8 mouse cellular contexts compared by ENCODE assay signal in genomic region chr11:120231379-120231778, GRCm38 (mm10). TPM values are rescaled to one million over a fixed set of nuclear protein-coding genes. Genes with fewer than 3 reads are reported as not detected.
DNase-seq lines count a peak whose midpoint lies in the region; ATAC-seq lines count a peak whose summit lies in the region.

No protein-coding gene starts in this region.

- WGBS in hindbrain, embryonic 15.5 days: 0% methylated on average over 27 of the region's 27 CpGs
- WGBS in macrophage (ENCODE audit: missing documents): under 1% methylated on average over 27 of the region's 27 CpGs

- H3K4me3 ChIP-seq in hindbrain, embryonic 15.5 days: peak overlapping the region; percentile 82
- H3K4me3 ChIP-seq in macrophage (ENCODE audit: inconsistent target): peak overlapping the region; percentile 6; the same call in 1 of the 2 replicates

- peaks cover 49% of the 10 kb centered on the region for H3K4me1 ChIP-seq in hindbrain, embryonic 15.5 days (replicated peaks)

- H3K4me2 ChIP-seq in hindbrain, embryonic 15.5 days: peak overlapping the region; percentile 95

- peak overlapping the region; percentile 95 for H3K27ac ChIP-seq in hindbrain, embryonic 15.5 days (replicated peaks)
- no peak overlapping the region for H3K27ac ChIP-seq in macrophage

- no peaks in the 10 kb centered on the region for H3K27me3 ChIP-seq in hindbrain, embryonic 15.5 days

- H3K9me3 ChIP-seq in hindbrain, embryonic 15.5 days: no peaks in the 10 kb centered on the region

- ATAC-seq in hindbrain, embryonic 15.5 days (ENCODE audit: low FRiP score, low read depth): peak; percentile 71

- peak; percentile 49 for DNase-seq in T-cell, adult 2 months (ENCODE audit: low spot score)
- DNase-seq in cerebellum, postnatal 36 days: peak; percentile 100
- DNase-seq in frontal cortex, postnatal 36 days (ENCODE audit: low spot score in 2 of 2): peak; percentile 100
- peak; percentile 99 to 100 for DNase-seq in left cerebral cortex, adult 18-20 months (ENCODE audit: low spot score in 2 of 2)
- peak; percentile 99 for DNase-seq in right cerebral cortex, adult 18-20 months
- peak; percentile 99 for DNase-seq in urinary bladder, postnatal 10 days (ENCODE audit: low spot score)

- H3K79me2 ChIP-seq in macrophage (ENCODE audit: inconsistent target): peaks cover 7% of the 10 kb centered on the region

- peak overlapping the region; percentile 96 for H3K9ac ChIP-seq in hindbrain, embryonic 15.5 days

- no peaks in the 10 kb centered on the region for H3K36me3 ChIP-seq in hindbrain, embryonic 15.5 days
- no peaks in the 10 kb centered on the region for H3K36me3 ChIP-seq in macrophage (ENCODE audit: inconsistent target)

RNA-seq across cellular contexts. Expression of gene Bahcc1, which starts 1.4 kb away (rescaled TPM):
- 11.5 and 12.5 TPM in 2 replicates for polyA plus RNA-seq in hindbrain, embryonic 15.5 days (2015; fragmentation: Nextera tagmentation; extraction: Ambion mirVana)
- total RNA-seq in left cerebral cortex, adult 18-20 months (2021): 10 to 100 TPM; 18.8 to 19.0 TPM
- total RNA-seq in macrophage (2018; cell fraction: chromatin; rRNA removed): 10 to 100 TPM in 7 of 26 experiments, 1 to 10 TPM in 19; 1.6 to 13.2 (median 8.4) TPM
- total RNA-seq in macrophage (2018; cell fraction: cytosol; rRNA removed): 1 to 10 TPM; 1.4 to 5.9 (median 4.0) TPM
- total RNA-seq in macrophage (2018; cell fraction: nucleus; rRNA removed): 10 to 100 TPM in 5 of 26 experiments, 1 to 10 TPM in 21; 2.6 to 14.8 (median 8.3) TPM
- 2.2 to 3.5 TPM (median 3.0 TPM) in 3 replicates for polyA plus RNA-seq in macrophage (2018)

Comparison
In these comparisons a context has a peak if more than half of its experiments do, and no peak if none do; other contexts are left out.
1. DNase-seq: peak in every context shown above with its lines; median percentile 100 in cerebellum, postnatal 36 days; 100 in frontal cortex, postnatal 36 days; 100 in left cerebral cortex, adult 18-20 months; 99 in right cerebral cortex, adult 18-20 months; 99 in urinary bladder, postnatal 10 days; 49 in T-cell, adult 2 months.